In the genomic region with DNA sequence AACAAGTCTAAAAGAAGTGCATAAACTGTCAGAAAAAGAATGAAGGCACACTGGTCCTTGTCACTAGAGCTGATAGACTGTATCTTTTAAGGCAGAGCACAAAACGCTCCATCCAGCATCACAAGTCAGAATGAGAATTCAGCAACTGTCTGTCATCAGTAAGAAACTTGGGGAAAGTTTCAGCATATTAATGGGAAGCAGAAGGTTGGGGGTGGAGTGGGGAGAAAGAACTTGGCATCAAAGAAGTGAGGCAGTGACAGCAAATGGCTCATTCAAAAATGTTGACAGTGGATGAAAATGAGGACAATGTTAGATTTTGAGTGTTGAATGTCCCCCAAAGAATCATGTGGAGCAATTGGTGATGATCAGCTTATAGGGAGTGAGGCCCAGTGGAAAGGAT, we compare ENCODE assay signal across 26 mouse cellular contexts. TPM values are rescaled to one million over a fixed set of nuclear protein-coding genes. Genes with fewer than 3 reads are reported as not detected.
A peak's percentile ranks its signal among the peaks of the same experiment; 100 is the strongest.
DNase-seq lines count a peak whose midpoint lies in the region; ATAC-seq lines count a peak whose summit lies in the region.
"Had no signal": no experiment of that assay in that cellular context is flagged by ENCODE, and none has a peak within 500 bp of the region (broad histone marks: within the 10 kb centered on the region; RNA-seq: fewer than 3 reads in every experiment).

No protein-coding gene starts in this region.

- DNase-seq in layer of hippocampus, adult 11-12 months (ENCODE audit: low spot score) = peak; percentile 45
- no peak for DNase-seq in layer of hippocampus, postnatal 25 days (ENCODE audit: extremely low spot score in 1 of 2, low spot score in 1 of 2)
- DNase-seq in brain, adult 2 months (ENCODE audit: low read depth, low spot score) = peak; percentile 66
- DNase-seq in layer of hippocampus, adult 8-10 months (ENCODE audit: low spot score in 2 of 2) = peak; percentile 51 to 60
- DNase-seq in layer of hippocampus, postnatal 36 days = peak; percentile 27 to 55
- no peak for DNase-seq in yolk sac, embryonic 10.5 days (ENCODE audit: low spot score)
- DNase-seq: adrenal gland, adult 8-10 months; adrenal gland, postnatal 36 days; B cell, adult 2 months; cerebellum, adult 11 months; cerebellum, adult 2 months; cerebellum, adult 9-11 months; cerebellum, postnatal 25 days; forebrain, postnatal 0 days; gastrocnemius, postnatal 10 days; heart, adult 11 months had no signal

- no peak for ATAC-seq in megakaryocyte-erythroid progenitor cell, adult 5-6 weeks (replicated peaks; ENCODE audit: low FRiP score, low TSS enrichment, poor library complexity, severe bottlenecking)
- ATAC-seq: forebrain, embryonic 14.5 days; forebrain, postnatal 0 days had no signal

RNA-seq across cellular contexts. Expression of a gene that starts 15.4 kb away (rescaled TPM):
- total RNA-seq in layer of hippocampus, postnatal 25 days (2021) = 10 to 100 TPM; 38.6 to 50.0 TPM
- 10 to 100 TPM; 31.3 to 37.7 (median 37.1) TPM for total RNA-seq in layer of hippocampus, adult 8-10 months (2022)
- total RNA-seq in layer of hippocampus, postnatal 36 days (2021) = 10 to 100 TPM; 44.9 to 49.8 TPM
- total RNA-seq in megakaryocyte-erythroid progenitor cell, adult 5-6 weeks (2014; fragmentation: Nextera tagmentation) = 107 and 131 TPM in 2 replicates
- 120 and 173 TPM in 2 replicates for total RNA-seq in megakaryocyte-erythroid progenitor cell, adult 5-6 weeks (2017)

RNA-seq across cellular contexts. Expression of a gene that starts 33.2 kb away (rescaled TPM):
- not detected for total RNA-seq in layer of hippocampus, postnatal 25 days (2021)
- total RNA-seq in layer of hippocampus, adult 8-10 months (2022) = not detected
- not detected for total RNA-seq in layer of hippocampus, postnatal 36 days (2021)
- total RNA-seq in megakaryocyte-erythroid progenitor cell, adult 5-6 weeks (2014; fragmentation: Nextera tagmentation) = 0.54 TPM in 1 of 2 replicates, not detected in the other
- total RNA-seq in megakaryocyte-erythroid progenitor cell, adult 5-6 weeks (2017) = not detected in 2 replicates
- total RNA-seq: adrenal gland, adult 8-10 months; adrenal gland, postnatal 36 days; CH12.LX; common myeloid progenitor, adult 5-6 weeks; G1E; gastrocnemius, adult 18-20 months; gastrocnemius, postnatal 10 days; gastrocnemius, postnatal 4 days; heart, adult 8-10 months; heart, postnatal 25 days; hematopoietic stem cell, adult 5-6 weeks had no signal

Comparison
In these comparisons a context has a peak if more than half of its experiments do, and no peak if none do; other contexts are left out.
1. DNase-seq: peak in layer of hippocampus, adult 11-12 months (single experiment), brain, adult 2 months (single experiment), layer of hippocampus, adult 8-10 months (2 of 2) and layer of hippocampus, postnatal 36 days (2 of 2); none in layer of hippocampus, postnatal 25 days (0 of 2) and yolk sac, embryonic 10.5 days (single experiment).